ENCODE assay signal across 15 mouse cellular contexts in the genomic region with DNA sequence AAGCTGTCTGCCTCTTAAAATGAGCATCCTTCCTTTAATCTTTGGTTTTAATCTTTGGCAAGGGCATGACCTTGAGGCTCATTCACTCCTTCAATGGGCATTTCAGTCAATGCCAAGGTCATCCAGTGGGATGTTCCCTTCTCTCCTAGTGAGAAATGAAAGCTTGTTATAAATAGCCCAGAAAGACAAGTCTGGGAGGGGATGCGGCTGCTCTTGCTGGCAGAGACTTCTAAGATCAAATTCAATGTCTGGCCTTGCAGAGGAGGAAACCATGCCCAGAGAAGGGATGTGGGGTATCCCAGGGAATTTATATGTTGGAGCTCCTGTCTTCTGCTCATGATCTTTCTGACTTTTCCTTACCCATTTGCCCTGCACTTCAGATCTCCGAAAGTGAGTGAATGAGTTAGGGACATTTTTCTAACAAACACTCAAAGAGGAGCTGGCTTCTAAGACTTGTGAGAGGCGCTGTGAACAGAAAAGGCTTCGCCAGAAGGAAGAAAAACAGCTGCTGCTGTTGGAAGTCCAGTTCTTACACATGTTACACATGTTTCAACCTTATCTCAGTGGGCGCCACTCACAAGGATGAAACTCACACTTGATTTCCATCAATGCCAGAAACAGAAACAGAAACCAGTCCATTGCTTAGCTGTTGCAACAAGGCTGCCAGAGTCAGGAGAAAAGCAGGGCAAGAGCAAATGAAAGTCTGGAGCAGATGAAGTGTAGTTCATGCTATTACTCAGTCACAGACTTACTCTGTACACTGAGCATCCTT.
DNase-seq lines count a peak whose midpoint lies in the region; ATAC-seq and TF ChIP-seq lines count a peak whose summit lies in the region.
"Had no signal": no experiment of that assay in that cellular context is flagged by ENCODE, and none has a peak within 500 bp of the region (broad histone marks: within the 10 kb centered on the region; RNA-seq: fewer than 3 reads in every experiment).

No protein-coding gene starts in this region.

- H3K4me3 ChIP-seq in heart, embryonic 11.5 days (ENCODE audit: low read depth, low read length): no peak overlapping the region
- H3K4me3 ChIP-seq in heart, postnatal 0 days (ENCODE audit: low read depth, low read length): no peak overlapping the region
- no peak overlapping the region for H3K4me3 ChIP-seq in small intestine, adult 2 months (ENCODE audit: low read depth, low read length)
- no peak overlapping the region for H3K4me3 ChIP-seq in liver, embryonic 12.5 days
- H3K4me3 ChIP-seq: limb, embryonic 12.5 days; midbrain, embryonic 13.5 days had no signal

- no peak for TF ChIP-seq POLR2A in small intestine, adult 2 months (IDR thresholded peaks at IDR 0.05; ENCODE audit: low read depth, low read length)

- DNase-seq in heart, adult 9 months (ENCODE audit: low spot score in 2 of 2): peak; percentile 43 to 47
- peak; percentile 51 for DNase-seq in adipocyte (ENCODE audit: low spot score)
- DNase-seq in heart, postnatal 0 days (ENCODE audit: low spot score): no peak
- no peak for DNase-seq in neural tube, embryonic 10.5 days (ENCODE audit: extremely low spot score, low spot score)
- DNase-seq: cerebellum, adult 2 months; kidney, adult 9 months; liver, postnatal 0 days; thymus, postnatal 14 days had no signal

- H3K36me3 ChIP-seq in heart, embryonic 11.5 days (ENCODE audit: control insufficient read depth, insufficient read depth, low read length): no peaks in the 10 kb centered on the region
- H3K36me3 ChIP-seq in heart, postnatal 0 days (replicated peaks; ENCODE audit: control insufficient read depth, insufficient read depth, low read length): no peaks in the 10 kb centered on the region
- H3K36me3 ChIP-seq in small intestine, adult 2 months (ENCODE audit: control insufficient read depth, insufficient read depth, low read length): no peaks in the 10 kb centered on the region
- no peaks in the 10 kb centered on the region for H3K36me3 ChIP-seq in liver, embryonic 12.5 days
- H3K36me3 ChIP-seq: limb, embryonic 12.5 days; midbrain, embryonic 13.5 days had no signal

- WGBS in heart, embryonic 11.5 days (ENCODE audit: insufficient replicate concordance): 70% methylated on average over 5 of the region's 5 CpGs
- 60% methylated on average over 5 of the region's 5 CpGs for WGBS in heart, postnatal 0 days
- 61% methylated on average over 5 of the region's 5 CpGs for WGBS in small intestine, adult 2 months
- 57% methylated on average over 5 of the region's 5 CpGs for WGBS in liver, embryonic 12.5 days (ENCODE audit: insufficient replicate concordance)

- no peaks in the 10 kb centered on the region for H3K27me3 ChIP-seq in heart, embryonic 11.5 days (ENCODE audit: control insufficient read depth, insufficient read depth, low read length)
- no peaks in the 10 kb centered on the region; the same call in 1 of the 2 replicates for H3K27me3 ChIP-seq in heart, postnatal 0 days (ENCODE audit: control insufficient read depth, insufficient read depth, low read length)
- no peaks in the 10 kb centered on the region for H3K27me3 ChIP-seq in small intestine, adult 2 months (ENCODE audit: control insufficient read depth, insufficient read depth, low read length)
- H3K27me3 ChIP-seq in liver, embryonic 12.5 days (replicated peaks): no peaks in the 10 kb centered on the region
- H3K27me3 ChIP-seq: limb, embryonic 12.5 days; midbrain, embryonic 13.5 days; Patski had no signal

- TF ChIP-seq EP300 in heart, postnatal 0 days (IDR thresholded peaks at IDR 0.05; ENCODE audit: low read depth): no peak

- H3K9ac ChIP-seq in heart, embryonic 11.5 days (ENCODE audit: low read depth, low read length): no peak overlapping the region
- H3K9ac ChIP-seq in heart, postnatal 0 days (replicated peaks; ENCODE audit: low read depth, low read length): no peak overlapping the region
- H3K9ac ChIP-seq in liver, embryonic 12.5 days: no peak overlapping the region
- H3K9ac ChIP-seq: limb, embryonic 12.5 days; liver, postnatal 0 days; midbrain, embryonic 13.5 days had no signal

- no peak overlapping the region for H3K27ac ChIP-seq in heart, embryonic 11.5 days (ENCODE audit: low read depth, low read length)
- H3K27ac ChIP-seq in heart, postnatal 0 days (ENCODE audit: low read depth): no peak overlapping the region
- 0 out of 2 replicates have a peak overlapping the region, but pooled peaks have one; percentile 7 for H3K27ac ChIP-seq in small intestine, adult 2 months (ENCODE audit: insufficient read depth, low read depth, low read length)
- no peak overlapping the region for H3K27ac ChIP-seq in liver, embryonic 12.5 days
- H3K27ac ChIP-seq: limb, embryonic 12.5 days; midbrain, embryonic 13.5 days had no signal

- TF ChIP-seq CTCF in heart, postnatal 0 days (IDR thresholded peaks at IDR 0.05; ENCODE audit: low read depth): no peak
- no peak for TF ChIP-seq CTCF in small intestine, adult 2 months (IDR thresholded peaks at IDR 0.05; ENCODE audit: extremely low read depth, insufficient read length, insufficient replicate concordance, low read depth, low read length)

- no peaks in the 10 kb centered on the region for H3K4me1 ChIP-seq in heart, embryonic 11.5 days (ENCODE audit: control insufficient read depth, insufficient read depth, low read length)
- no peaks in the 10 kb centered on the region; the same call in 1 of the 2 replicates for H3K4me1 ChIP-seq in heart, postnatal 0 days (ENCODE audit: control insufficient read depth, insufficient read depth)
- H3K4me1 ChIP-seq in small intestine, adult 2 months (ENCODE audit: control insufficient read depth, insufficient read depth, insufficient read length, low read length): no peaks in the 10 kb centered on the region
- H3K4me1 ChIP-seq in liver, embryonic 12.5 days: no peaks in the 10 kb centered on the region
- H3K4me1 ChIP-seq: limb, embryonic 12.5 days; midbrain, embryonic 13.5 days had no signal

- H3K9me3 ChIP-seq in heart, embryonic 11.5 days (replicated peaks; ENCODE audit: control insufficient read depth, low read length): no peaks in the 10 kb centered on the region
- H3K9me3 ChIP-seq in heart, postnatal 0 days (replicated peaks; ENCODE audit: control insufficient read depth, low read length): no peaks in the 10 kb centered on the region
- no peaks in the 10 kb centered on the region for H3K9me3 ChIP-seq in liver, embryonic 12.5 days (replicated peaks)
- H3K9me3 ChIP-seq: limb, embryonic 12.5 days; midbrain, embryonic 13.5 days had no signal

- no peak overlapping the region for H3K4me2 ChIP-seq in heart, embryonic 11.5 days
- H3K4me2 ChIP-seq in heart, postnatal 0 days (ENCODE audit: low read depth, low read length): no peak overlapping the region
- H3K4me2 ChIP-seq in liver, embryonic 12.5 days: no peak overlapping the region
- H3K4me2 ChIP-seq: limb, embryonic 12.5 days; midbrain, embryonic 13.5 days had no signal

- ATAC-seq in heart, embryonic 11.5 days (replicated peaks; ENCODE audit: insufficient number of reproducible peaks, low FRiP score, low TSS enrichment): no peak
- 0 out of 2 replicates have a peak, but pooled peaks have one; percentile 27 for ATAC-seq in heart, postnatal 0 days (ENCODE audit: insufficient read depth, low read depth)
- no peak for ATAC-seq in liver, embryonic 12.5 days
- ATAC-seq: hindbrain, embryonic 16.5 days; liver, postnatal 0 days; midbrain, embryonic 13.5 days; Patski had no signal

Comparison
In these comparisons a context has a peak if more than half of its experiments do, and no peak if none do; other contexts are left out.
1. DNase-seq: peak in heart, adult 9 months (2 of 2) and adipocyte (single experiment); none in heart, postnatal 0 days (single experiment) and neural tube, embryonic 10.5 days (single experiment).